Mouse (Mus musculus) lung, postnatal 0 days (tissue): ENCODE data around the gene Arhgdia.

Experiments used
- CTCF ChIP-seq: IDR thresholded peaks from 2 replicates; pipeline ENCODE4 v1.5.1; 2016; ENCODE audit warnings: antibody characterized with exemption, mild to moderate bottlenecking
- EP300 ChIP-seq: IDR thresholded peaks from 2 replicates; pipeline ENCODE4 v1.6.1; 2016; ENCODE audit warnings: antibody characterized with exemption, mild to moderate bottlenecking, control low read depth

- TF ChIP-seq CTCF (no peak), EP300 (no peak)
These were observed 43.8 kb upstream of the Arhgdia start, which contains the start of gene Sirt7 for GRCm38 (mm10) chr11:120625152-120625775.
